Mouse (Mus musculus) heart, adult 2 months (tissue): ENCODE data around the gene Eps8l3. TPM values are rescaled to one million over a fixed set of nuclear protein-coding genes. Genes with fewer than 3 reads are reported as not detected.

Experiments used
- DNase-seq, 2 experiments: peaks; one replicate each; pipeline ENCODE4 v3.0.0; 2021
- H3K27ac ChIP-seq: fragments of 200-600 bp; 2 replicates; pipeline ENCODE4 v1.8.1; 2022
- H3K27me3 ChIP-seq: fragments of 200-500 bp; 2 replicates; pipeline ENCODE4 v1.6.1; 2012; ENCODE audit warnings: mild to moderate bottlenecking, low read length, inconsistent platforms, mixed read lengths; ENCODE audit not compliant: control insufficient read depth, insufficient read depth
- H3K36me3 ChIP-seq: fragments of 200-500 bp; 2 replicates; pipeline ENCODE4 v1.6.1; 2012; ENCODE audit warnings: low read length, inconsistent platforms; ENCODE audit not compliant: control insufficient read depth, insufficient read depth
- H3K4me1 ChIP-seq: fragments of 200-500 bp; 2 replicates; pipeline ENCODE4 v1.6.1; 2011; ENCODE audit warnings: low read length; ENCODE audit not compliant: control insufficient read depth, insufficient read depth
- H3K4me3 ChIP-seq: fragments of 200-600 bp; 2 replicates; pipeline ENCODE4 v1.8.1; 2022
- H3K79me2 ChIP-seq: fragments of 200-500 bp; replicated peaks from 2 replicates; pipeline ENCODE4 v1.6.1; 2012; ENCODE audit warnings: mild to moderate bottlenecking, inconsistent platforms, low read length, moderate library complexity, mixed read lengths; ENCODE audit not compliant: control insufficient read depth, insufficient read depth
- H3K9ac ChIP-seq: fragments of 200-500 bp; 2 replicates; pipeline ENCODE4 v1.6.1; 2012; ENCODE audit warnings: low read depth, mild to moderate bottlenecking, control low read depth, inconsistent platforms, low read length, mixed read lengths
- CTCF ChIP-seq: fragments of 200-600 bp; IDR thresholded peaks from 2 replicates; pipeline ENCODE4 v1.8.1; 2022; ENCODE audit warnings: antibody characterized with exemption, mild to moderate bottlenecking, moderate library complexity
- EP300 ChIP-seq: fragments of 200-500 bp; IDR thresholded peaks from 2 replicates; pipeline ENCODE4 v1.6.1; 2011; ENCODE audit warnings: low read depth, low read length, control low read depth; ENCODE audit not compliant: insufficient read depth
- POLR2A ChIP-seq: fragments of 200-500 bp; IDR thresholded peaks from 2 replicates; pipeline ENCODE4 v1.6.1; 2011; ENCODE audit warnings: mild to moderate bottlenecking, low read depth, low read length, control low read depth; ENCODE audit not compliant: insufficient read depth
- WGBS: fragments of 180-500 bp; shearing (Covaris S2); methylation state at CpG from one replicate; pipeline ENCODE4 v1.1.7; 2018; 5-methylcytosine and 5-hydroxymethylcytosine counted together
- intact Hi-C: fragments of 180-260 bp; cut with DNase I; formaldehyde crosslinking; loops from one replicate; pipeline ENCODE4 v1.15.1; 2025
- polyA plus RNA-seq: library from polyadenylated mRNA; depleted of rRNA; stranded (reverse); fragments of >200 nt; gene quantifications from 2 replicates; pipeline ENCODE4 v1.2.3, GENCODE M21; 2012
- total RNA-seq, 2 experiments: library from RNA; stranded (reverse); gene quantifications; 2 replicates each; pipeline ENCODE4 v1.2.3; 2021

Gene Eps8l3
- total and polyA plus RNA-seq, 3 experiments: not detected

GRCm38 (mm10) chr3:107832645-107833044 is 44.4 kb upstream of the Eps8l3 start:
- TF ChIP-seq EP300 (no peak), CTCF (no peak)
- 61% methylated on average over 6 of the region's 6 CpGs for WGBS

DNA sequence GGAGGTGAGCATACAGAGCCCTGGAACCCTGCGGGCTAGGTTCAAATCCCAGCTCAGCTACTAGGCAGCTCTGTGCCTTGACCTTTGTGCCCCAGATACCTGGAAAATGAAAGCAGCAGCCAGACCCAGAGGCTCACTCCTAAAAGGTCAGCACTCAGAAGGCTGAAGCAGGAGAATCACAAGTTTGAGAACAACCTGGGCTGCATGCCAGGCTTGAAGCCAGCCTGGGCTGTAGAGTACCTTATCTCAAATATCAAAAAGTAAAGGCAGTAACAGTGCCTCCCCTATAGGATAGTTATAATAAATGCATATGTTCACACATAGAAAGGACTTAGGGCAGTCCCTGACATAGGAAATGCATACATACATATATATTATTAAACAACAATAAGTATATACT is 43.7 kb upstream of the Eps8l3 start:
- H3K79me2 ChIP-seq: no peaks in the 10 kb centered on the region
- H3K27me3 ChIP-seq: no peaks in the 10 kb centered on the region
- peak overlapping the region; percentile 33 for H3K27ac ChIP-seq
- H3K4me3 ChIP-seq: no peak overlapping the region
- no peak for TF ChIP-seq CTCF
- TF ChIP-seq EP300: no peak
- DNase-seq: no peak
- H3K36me3 ChIP-seq: no peaks in the 10 kb centered on the region
- H3K9ac ChIP-seq: no peak overlapping the region
- intact Hi-C loops: no loop called here
- peaks cover 13% of the 10 kb centered on the region for H3K4me1 ChIP-seq
- WGBS: 97% methylated on average over 1 of the region's 1 CpGs

More at GRCm38 (mm10) chr3:107832645-107833044, 44.4 kb upstream of the Eps8l3 start:
- Histone ChIP-seq H3K79me2 (no peaks in the 10 kb centered on the region), H3K4me1 (peaks cover 13% of the 10 kb centered on the region), H3K27me3 (no peaks in the 10 kb centered on the region), H3K4me3 (no peak overlapping the region), H3K36me3 (no peaks in the 10 kb centered on the region), H3K27ac (peak overlapping the region; percentile 31; the same call in 1 of the 2 replicates), H3K9ac (no peak overlapping the region)
- intact Hi-C loops: no loop called here
- no peak for DNase-seq

- intact Hi-C loops: no loop called here
- Histone ChIP-seq H3K9ac (no peak overlapping the region), H3K4me3 (no peak overlapping the region), H3K27me3 (no peaks in the 10 kb centered on the region), H3K4me1 (peaks cover 10% of the 10 kb centered on the region), H3K79me2 (no peaks in the 10 kb centered on the region), H3K36me3 (no peaks in the 10 kb centered on the region), H3K27ac (peak overlapping the region; percentile 43)
- 44% methylated on average over 4 of the region's 4 CpGs for WGBS
- no peak for TF ChIP-seq POLR2A
- TF ChIP-seq EP300: no peak
- TF ChIP-seq CTCF: no peak
- no peak for DNase-seq
Measured at GRCm38 (mm10) chr3:107833872-107834341, 43.1 kb upstream of the Eps8l3 start.

GRCm38 (mm10) chr3:107835301-107835700 is 41.7 kb upstream of the Eps8l3 start:
- H3K27me3 ChIP-seq: no peaks in the 10 kb centered on the region
- no peak overlapping the region for H3K9ac ChIP-seq
- WGBS: 97% methylated on average over 5 of the region's 5 CpGs
- intact Hi-C loops: no loop called here
- H3K4me3 ChIP-seq: no peak overlapping the region
- H3K36me3 ChIP-seq: no peaks in the 10 kb centered on the region
- DNase-seq: no peak
- peaks cover 8% of the 10 kb centered on the region for H3K4me1 ChIP-seq
- H3K79me2 ChIP-seq: no peaks in the 10 kb centered on the region
- no peak overlapping the region for H3K27ac ChIP-seq
- TF ChIP-seq CTCF: no peak
- no peak for TF ChIP-seq EP300
- no peak for TF ChIP-seq POLR2A

DNA sequence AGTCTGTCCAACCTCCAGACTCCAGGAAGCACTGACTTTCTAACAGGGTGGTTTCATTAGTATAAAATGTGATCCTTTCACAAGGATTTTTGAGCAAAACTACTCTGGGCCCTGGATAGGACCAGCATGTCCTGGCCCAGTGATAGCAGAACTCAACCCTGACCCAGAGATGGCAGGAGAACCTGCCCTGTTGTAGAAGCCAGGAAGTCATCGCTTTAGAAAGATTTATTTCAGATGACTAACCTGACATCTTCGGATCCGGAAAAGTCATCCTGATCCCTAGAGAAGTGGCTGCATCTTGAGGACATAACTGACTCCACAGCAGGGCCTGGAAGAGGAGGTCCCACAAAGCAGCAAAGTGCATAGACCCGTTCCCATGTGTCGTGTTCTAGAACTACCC is 37.2 kb upstream of the Eps8l3 start:
- 94% methylated on average over 5 of the region's 5 CpGs for WGBS
- no peak overlapping the region for H3K4me3 ChIP-seq
- TF ChIP-seq CTCF: no peak
- no peak for TF ChIP-seq POLR2A
- TF ChIP-seq EP300: no peak
- H3K36me3 ChIP-seq: no peaks in the 10 kb centered on the region
- intact Hi-C loops: no loop called here
- no peaks in the 10 kb centered on the region for H3K27me3 ChIP-seq
- no peak overlapping the region for H3K27ac ChIP-seq
- peaks cover 16% of the 10 kb centered on the region for H3K4me1 ChIP-seq
- DNase-seq: no peak
- no peaks in the 10 kb centered on the region for H3K79me2 ChIP-seq
- no peak overlapping the region for H3K9ac ChIP-seq

GRCm38 (mm10) chr3:107840855-107841254 is 36.2 kb upstream of the Eps8l3 start:
- H3K4me3 ChIP-seq: no peak overlapping the region
- peaks cover 16% of the 10 kb centered on the region for H3K4me1 ChIP-seq
- no peaks in the 10 kb centered on the region for H3K79me2 ChIP-seq
- intact Hi-C loops: no loop called here
- no peak for DNase-seq
- peak overlapping the region; percentile 76 for H3K27ac ChIP-seq
- no peak for TF ChIP-seq CTCF
- 74% methylated on average over 7 of the region's 7 CpGs for WGBS
- H3K36me3 ChIP-seq: no peaks in the 10 kb centered on the region
- H3K27me3 ChIP-seq: no peaks in the 10 kb centered on the region
- peak overlapping the region; percentile 0; the same call in 1 of the 2 replicates for H3K9ac ChIP-seq
